Mouse (Mus musculus) liver (tissue): ENCODE data around the gene 9130213A22Rik.

Source experiments
- DNase-seq: peaks from one replicate; pipeline ENCODE4 v3.0.0-alpha.2; 2020; ENCODE audit warnings: mixed read lengths

9130213A22Rik gene

GRCm38 (mm10) chr11:69123056-69123692, 785 bp upstream of the 9130213A22Rik start:
- DNase-seq = peak; percentile 92

- DNase-seq = no peak
Observed at GRCm38 (mm10) chr11:69121741-69122335, 551 bp downstream of the 9130213A22Rik start.

GRCm38 (mm10) chr11:69121001-69121740, 1.2 kb downstream of the 9130213A22Rik start:
- DNase-seq = peak; percentile 37

- peak; percentile 28 for DNase-seq
Observed at GRCm38 (mm10) chr11:69120221-69121000, 2.0 kb downstream of the 9130213A22Rik start, which contains the start of gene Hes7. Hes7 (plus strand) TSS chr11:69120404.

GRCm38 (mm10) chr11:69119446-69120155, 2.8 kb downstream of the 9130213A22Rik start:
- no peak for DNase-seq

GRCm38 (mm10) chr11:69118765-69119164, 3.6 kb downstream of the 9130213A22Rik start:
- peak; percentile 85 for DNase-seq

- peak; percentile 80 for DNase-seq
Observed at GRCm38 (mm10) chr11:69117737-69118695, 4.4 kb downstream of the 9130213A22Rik start.

- no peak for DNase-seq
Observed at GRCm38 (mm10) chr11:69116843-69117242, 5.5 kb downstream of the 9130213A22Rik start.

- no peak for DNase-seq
Observed at GRCm38 (mm10) chr11:69114621-69115020, 7.8 kb downstream of the 9130213A22Rik start.

- no peak for DNase-seq
Observed at GRCm38 (mm10) chr11:69114018-69114417, 8.4 kb downstream of the 9130213A22Rik start.

GRCm38 (mm10) chr11:69111865-69112264, 10.5 kb downstream of the 9130213A22Rik start:
- no peak for DNase-seq

GRCm38 (mm10) chr11:69111051-69111810, 11.2 kb downstream of the 9130213A22Rik start:
- no peak for DNase-seq

GRCm38 (mm10) chr11:69110319-69111046, 11.9 kb downstream of the 9130213A22Rik start:
- peak; percentile 94 for DNase-seq

GRCm38 (mm10) chr11:69109032-69109900, 13.1 kb downstream of the 9130213A22Rik start:
- no peak for DNase-seq

GRCm38 (mm10) chr11:69108223-69108622, 14.2 kb downstream of the 9130213A22Rik start:
- DNase-seq = no peak

GRCm38 (mm10) chr11:69107676-69108075, 14.7 kb downstream of the 9130213A22Rik start:
- no peak for DNase-seq

GRCm38 (mm10) chr11:69106842-69107241, 15.5 kb downstream of the 9130213A22Rik start:
- DNase-seq = no peak

- no peak for DNase-seq
Observed at GRCm38 (mm10) chr11:69106299-69106698, 16.1 kb downstream of the 9130213A22Rik start.
